Mouse (Mus musculus) small intestine, adult 2 months (tissue): ENCODE results near the gene Gm13279. TPM values are rescaled to one million over a fixed set of nuclear protein-coding genes. Genes with fewer than 3 reads are reported as not detected.
A peak's percentile ranks its signal among the peaks of the same experiment; 100 is the strongest.
"Not testable (repeated sequence)": the region's sequence is repeated elsewhere in the genome, so short reads cannot be mapped to it uniquely, and the experiment has no call there.

Source experiments
- H3K27ac ChIP-seq: fragments of 200-500 bp; 2 replicates; pipeline ENCODE4 v1.5.1; 2012; ENCODE audit warnings: low read depth, low read length, control low read depth, inconsistent platforms; ENCODE audit not compliant: insufficient read depth
- H3K27me3 ChIP-seq: fragments of 200-500 bp; 2 replicates; pipeline ENCODE4 v1.6.1; 2012; ENCODE audit warnings: mild to moderate bottlenecking, moderate library complexity, low read length, inconsistent platforms; ENCODE audit not compliant: control insufficient read depth, insufficient read depth
- H3K36me3 ChIP-seq: fragments of 200-500 bp; 2 replicates; pipeline ENCODE4 v1.6.1; 2012; ENCODE audit warnings: mild to moderate bottlenecking, low read length, control low read depth, inconsistent platforms; ENCODE audit not compliant: control insufficient read depth, insufficient read depth
- H3K4me1 ChIP-seq: fragments of 200-500 bp; 2 replicates; pipeline ENCODE4 v1.6.1; 2012; ENCODE audit warnings: low read length, inconsistent platforms, mixed read lengths; ENCODE audit not compliant: control insufficient read depth, insufficient read depth, insufficient read length
- H3K4me3 ChIP-seq: fragments of 200-500 bp; 2 replicates; pipeline ENCODE4 v1.5.1; 2012; ENCODE audit warnings: low read depth, mild to moderate bottlenecking, control low read depth, inconsistent platforms, low read length, moderate library complexity
- CTCF ChIP-seq: fragments of 200-500 bp; IDR thresholded peaks from 2 replicates; pipeline ENCODE4 v1.5.1; 2012; ENCODE audit warnings: low read depth, mild to moderate bottlenecking, control low read depth, inconsistent platforms, low read length, moderate library complexity, mixed read lengths; ENCODE audit not compliant: insufficient replicate concordance, insufficient read length; ENCODE audit errors: extremely low read depth
- POLR2A ChIP-seq: fragments of 200-500 bp; IDR thresholded peaks from 2 replicates; pipeline ENCODE4 v1.6.1; 2012; ENCODE audit warnings: low read depth, mild to moderate bottlenecking, control low read depth, inconsistent platforms, low read length, moderate library complexity
- WGBS: fragments of 180-500 bp; shearing (Covaris S2); methylation state at CpG from one replicate; pipeline ENCODE4 v1.1.7; 2018; 5-methylcytosine and 5-hydroxymethylcytosine counted together
- polyA plus RNA-seq: library from polyadenylated mRNA; depleted of rRNA; stranded (reverse); fragments of >200 nt; gene quantifications from 2 replicates; pipeline ENCODE4 v1.2.3, GENCODE M21; 2012

The Gm13279 gene
- polyA plus RNA-seq, 1 experiment: not detected

DNA sequence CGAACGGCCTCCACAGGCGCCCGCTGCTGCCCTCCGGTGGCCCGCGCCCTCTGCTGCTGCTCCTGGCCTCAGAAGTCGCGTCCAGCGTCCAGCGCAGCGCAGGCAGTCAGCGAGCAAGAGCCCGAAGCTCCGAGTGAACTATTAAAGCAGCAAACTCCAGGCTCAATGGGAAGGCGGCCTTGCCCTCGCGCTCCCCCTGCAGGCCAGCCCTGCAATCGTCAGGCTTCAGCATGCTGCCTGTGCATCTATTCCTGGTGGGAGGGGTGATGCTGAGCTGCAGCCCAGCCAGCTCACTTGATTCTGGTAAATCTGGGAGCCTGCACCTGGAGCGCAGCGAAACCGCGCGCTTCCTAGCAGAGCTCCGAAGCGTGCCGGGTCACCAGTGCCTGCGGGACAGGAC lies 8.8 kb upstream of the Gm13279 start, which contains the start of gene Gm13277:
Gene Gm13277 (plus strand): TSS at position 231 of the 400 bp plus-strand sequence.
- not testable (repeated sequence) for H3K27ac ChIP-seq, H3K36me3 ChIP-seq, H3K4me1 ChIP-seq, H3K4me3 ChIP-seq, H3K27me3 ChIP-seq
- 0% methylated on average over 6 of the region's 28 CpGs for WGBS

- H3K4me1 ChIP-seq, H3K36me3 ChIP-seq, H3K27ac ChIP-seq, H3K27me3 ChIP-seq, H3K4me3 ChIP-seq: not testable (repeated sequence)
- no CpG with 5 or more reads among the region's 28 CpGs for WGBS
These were observed 5.9 kb upstream of the Gm13279 start, which contains the start of gene Gm13278 for GRCm38 (mm10) chr4:88791250-88791649. TSS of gene Gm13278 (plus strand) at chr4:88791550.

- H3K4me3 ChIP-seq, H3K36me3 ChIP-seq, H3K27me3 ChIP-seq, H3K4me1 ChIP-seq, H3K27ac ChIP-seq: not testable (repeated sequence)
- WGBS: under 1% methylated on average over 16 of the region's 52 CpGs
These were observed 3.1 kb upstream of the Gm13279 start, which contains the start of gene Gm13275 for GRCm38 (mm10) chr4:88793936-88794675. TSS of gene Gm13275 (plus strand) at chr4:88794487.

- H3K4me1 ChIP-seq, H3K4me3 ChIP-seq, H3K27ac ChIP-seq, H3K27me3 ChIP-seq, H3K36me3 ChIP-seq: not testable (repeated sequence)
- WGBS: 7% methylated on average over 6 of the region's 7 CpGs
These were observed 2.2 kb downstream of the Gm13279 start, which contains the start of gene Gm13285 for GRCm38 (mm10) chr4:88799365-88799764. TSS of gene Gm13285 (plus strand) at chr4:88799665.

GRCm38 (mm10) chr4:88802954-88803353 lies 5.8 kb downstream of the Gm13279 start, which contains the start of gene Gm13287:
TSS of gene Gm13287 (plus strand) at chr4:88803254.
- not testable (repeated sequence) for H3K27ac ChIP-seq, H3K4me1 ChIP-seq, H3K36me3 ChIP-seq, H3K4me3 ChIP-seq, H3K27me3 ChIP-seq
- WGBS: no CpG with 5 or more reads among the region's 29 CpGs

DNA sequence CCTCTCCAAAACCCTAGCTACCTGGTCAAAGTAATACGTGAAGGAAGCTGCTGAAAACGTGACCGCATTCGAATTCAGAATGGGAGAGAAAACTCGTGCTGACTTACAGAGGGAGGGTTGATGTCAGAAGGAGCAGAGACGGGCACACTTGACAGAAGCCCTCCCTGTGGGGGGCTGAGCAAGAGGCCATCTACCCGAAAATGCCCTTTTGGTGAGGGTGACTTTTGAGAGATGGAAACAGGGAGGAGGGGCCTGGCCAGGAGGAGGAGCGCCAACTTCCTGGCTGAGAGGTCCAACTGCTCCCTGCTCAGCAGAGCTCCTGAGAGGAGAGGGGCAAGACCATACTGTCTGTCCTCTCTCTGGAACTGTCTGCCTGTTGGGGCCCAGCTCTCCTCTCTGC lies 8.0 kb downstream of the Gm13279 start, which contains the start of gene Gm13288:
Gene Gm13288 (plus strand): TSS at position 301 of the 400 bp plus-strand sequence.
- H3K4me3 ChIP-seq: peak within 1 kb of the TSS; percentile 49
- H3K27ac ChIP-seq, H3K4me1 ChIP-seq, H3K27me3 ChIP-seq, H3K36me3 ChIP-seq: not testable (repeated sequence)
- no CpG with 5 or more reads among the region's 8 CpGs for WGBS

- H3K4me1 ChIP-seq, H3K36me3 ChIP-seq, H3K27me3 ChIP-seq, H3K27ac ChIP-seq: not testable (repeated sequence)
- WGBS: 0% methylated on average over 13 of the region's 34 CpGs
- H3K4me3 ChIP-seq: peak overlapping the region; percentile 49
These were observed 8.6 kb downstream of the Gm13279 start for GRCm38 (mm10) chr4:88805761-88806160.

DNA sequence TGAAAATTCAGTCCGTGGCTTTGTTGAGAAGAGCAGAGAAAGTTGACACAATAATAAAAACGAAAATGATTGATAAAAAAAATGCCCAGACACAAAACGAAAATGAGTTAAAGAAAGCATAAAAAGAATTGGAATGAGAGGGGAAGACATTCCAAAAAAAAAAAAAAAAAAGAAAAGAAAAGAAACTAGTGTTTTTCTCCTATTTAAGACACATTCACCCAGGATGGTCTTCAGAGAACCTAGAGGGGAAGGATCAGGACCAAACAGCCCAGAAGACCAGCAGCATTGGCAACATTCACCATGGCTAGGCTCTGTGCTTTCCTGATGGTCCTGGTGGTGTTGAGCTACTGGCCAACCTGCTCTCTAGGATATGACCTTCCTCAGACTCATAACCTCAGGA lies 18.7 kb downstream of the Gm13279 start, which contains the start of gene Ifna7:
Gene Ifna7 (plus strand): TSS at position 301 of the 400 bp plus-strand sequence.
- Histone ChIP-seq H3K27ac (no peak within 1 kb of the TSS), H3K27me3 (no peaks in the 10 kb centered on the region; the same call in 1 of the 2 replicates), H3K4me1 (no peaks in the 10 kb centered on the region), H3K36me3 (no peaks in the 10 kb centered on the region), H3K4me3 (no peak within 1 kb of the TSS)
- no peak for TF ChIP-seq CTCF
- TF ChIP-seq POLR2A: no peak
- 51% methylated on average over 3 of the region's 3 CpGs for WGBS
